Mouse (Mus musculus): ENCODE data around the gene Csad. TPM values are rescaled to one million over a fixed set of nuclear protein-coding genes. Genes with fewer than 3 reads are reported as not detected.
A peak's percentile ranks its signal among the peaks of the same experiment; 100 is the strongest.

Csad gene
- polyA plus RNA-seq, 1 experiment from 2014 or later, result 38.2 TPM

GRCm38 (mm10) chr15:102141120-102141519 lies 63.4 kb downstream of the Csad start:
- Histone ChIP-seq H3K27ac (ENCODE audit: low read depth, low read length) (no peak overlapping the region), H3K4me1 (replicated peaks; ENCODE audit: control insufficient read depth, insufficient read depth, low read length) (peaks cover 2% of the 10 kb centered on the region; the same call in 1 of the 2 replicates), H3K4me2 (ENCODE audit: low read depth, low read length, severe bottlenecking) (no peak overlapping the region), H3K36me3 (ENCODE audit: control insufficient read depth, insufficient read depth, low read length) (no peaks in the 10 kb centered on the region), H3K9me3 (ENCODE audit: control insufficient read depth, low read length) (no peaks in the 10 kb centered on the region), H3K4me3 (ENCODE audit: low read depth, low read length) (no peak overlapping the region), H3K9ac (ENCODE audit: low read length) (no peak overlapping the region), H3K27me3 (ENCODE audit: control insufficient read depth, insufficient read depth, low read length) (peaks cover 23% of the 10 kb centered on the region)
- WGBS, result 87% methylated on average over 5 of the region's 5 CpGs
- ATAC-seq (replicated peaks; ENCODE audit: low FRiP score) (no peak), DNase-seq (ENCODE audit: low spot score) (no peak)

- H3K27ac ChIP-seq (ENCODE audit: low read depth, low read length), result peak within 1 kb of the TSS; percentile 46; the same call in 1 of the 2 replicates
- peak within 1 kb of the TSS; percentile 89 for H3K9ac ChIP-seq (ENCODE audit: low read length)
- no peaks in the 10 kb centered on the region for H3K9me3 ChIP-seq (ENCODE audit: control insufficient read depth, low read length)
- H3K4me2 ChIP-seq (ENCODE audit: low read depth, low read length, severe bottlenecking), result peak within 1 kb of the TSS; percentile 75
- H3K27me3 ChIP-seq (ENCODE audit: control insufficient read depth, insufficient read depth, low read length), result no peaks in the 10 kb centered on the region
- under 1% methylated on average over 50 of the region's 50 CpGs for WGBS
- peak within 1 kb of the TSS; percentile 87 for H3K4me3 ChIP-seq (ENCODE audit: low read depth, low read length)
- no peaks in the 10 kb centered on the region for H3K36me3 ChIP-seq (ENCODE audit: control insufficient read depth, insufficient read depth, low read length)
- DNase-seq (ENCODE audit: low spot score), result peak; percentile 99
- ATAC-seq (replicated peaks; ENCODE audit: low FRiP score), result peak; percentile 99
- peaks cover 5% of the 10 kb centered on the region; the same call in 1 of the 2 replicates for H3K4me1 ChIP-seq (replicated peaks; ENCODE audit: control insufficient read depth, insufficient read depth, low read length)
These were observed 68.3 kb downstream of the Csad start, which contains the start of gene Spryd3 for GRCm38 (mm10) chr15:102136129-102136758. TSS of gene Spryd3 (minus strand) at chr15:102136234.

GRCm38 (mm10) chr15:102135522-102136128 lies 68.9 kb downstream of the Csad start:
- ATAC-seq (replicated peaks; ENCODE audit: low FRiP score) (peak; percentile 81), DNase-seq (ENCODE audit: low spot score) (no peak)
- no peaks in the 10 kb centered on the region for H3K9me3 ChIP-seq (ENCODE audit: control insufficient read depth, low read length)
- peak overlapping the region; percentile 25; the same call in 1 of the 2 replicates for H3K27ac ChIP-seq (ENCODE audit: low read depth, low read length)
- H3K9ac ChIP-seq (ENCODE audit: low read length), result peak overlapping the region; percentile 89
- H3K27me3 ChIP-seq (ENCODE audit: control insufficient read depth, insufficient read depth, low read length), result no peaks in the 10 kb centered on the region
- peak overlapping the region; percentile 87 for H3K4me3 ChIP-seq (ENCODE audit: low read depth, low read length)
- no peaks in the 10 kb centered on the region for H3K36me3 ChIP-seq (ENCODE audit: control insufficient read depth, insufficient read depth, low read length)
- H3K4me1 ChIP-seq (replicated peaks; ENCODE audit: control insufficient read depth, insufficient read depth, low read length), result peaks cover 5% of the 10 kb centered on the region; the same call in 1 of the 2 replicates
- H3K4me2 ChIP-seq (ENCODE audit: low read depth, low read length, severe bottlenecking), result peak overlapping the region; percentile 75
- 4% methylated on average over 33 of the region's 35 CpGs for WGBS

- H3K9me3 ChIP-seq (ENCODE audit: control insufficient read depth, low read length), result no peaks in the 10 kb centered on the region
- no peak overlapping the region for H3K27ac ChIP-seq (ENCODE audit: low read depth, low read length)
- H3K27me3 ChIP-seq (ENCODE audit: control insufficient read depth, insufficient read depth, low read length), result no peaks in the 10 kb centered on the region
- WGBS, result 93% methylated on average over 2 of the region's 2 CpGs
- no peaks in the 10 kb centered on the region; the same call in 1 of the 2 replicates for H3K36me3 ChIP-seq (ENCODE audit: control insufficient read depth, insufficient read depth, low read length)
- DNase-seq (ENCODE audit: low spot score), result no peak
- ATAC-seq (replicated peaks; ENCODE audit: low FRiP score), result no peak
- no peak overlapping the region for H3K9ac ChIP-seq (ENCODE audit: low read length)
- H3K4me1 ChIP-seq (replicated peaks; ENCODE audit: control insufficient read depth, insufficient read depth, low read length), result peaks cover 5% of the 10 kb centered on the region; the same call in 1 of the 2 replicates
- H3K4me2 ChIP-seq (ENCODE audit: low read depth, low read length, severe bottlenecking), result no peak overlapping the region
- no peak overlapping the region for H3K4me3 ChIP-seq (ENCODE audit: low read depth, low read length)
These were observed 69.8 kb downstream of the Csad start for GRCm38 (mm10) chr15:102134709-102135108.

- peaks cover 5% of the 10 kb centered on the region; the same call in 1 of the 2 replicates for H3K4me1 ChIP-seq (replicated peaks; ENCODE audit: control insufficient read depth, insufficient read depth, low read length)
- ATAC-seq (replicated peaks; ENCODE audit: low FRiP score) (no peak), DNase-seq (ENCODE audit: low spot score) (no peak)
- no peak overlapping the region for H3K4me2 ChIP-seq (ENCODE audit: low read depth, low read length, severe bottlenecking)
- no peak overlapping the region for H3K27ac ChIP-seq (ENCODE audit: low read depth, low read length)
- no peak overlapping the region for H3K9ac ChIP-seq (ENCODE audit: low read length)
- H3K4me3 ChIP-seq (ENCODE audit: low read depth, low read length), result no peak overlapping the region
- no peaks in the 10 kb centered on the region; the same call in 1 of the 2 replicates for H3K36me3 ChIP-seq (ENCODE audit: control insufficient read depth, insufficient read depth, low read length)
- no peaks in the 10 kb centered on the region for H3K27me3 ChIP-seq (ENCODE audit: control insufficient read depth, insufficient read depth, low read length)
- no peaks in the 10 kb centered on the region for H3K9me3 ChIP-seq (ENCODE audit: control insufficient read depth, low read length)
- 93% methylated on average over 9 of the region's 9 CpGs for WGBS
These were observed 71.2 kb downstream of the Csad start for GRCm38 (mm10) chr15:102133314-102133713.

Other genes starting within 250 kb of the Csad start
- gene Krt8, start 200.2 kb downstream of the Csad start, polyA plus RNA-seq (2014; fragmentation: Nextera tagmentation; extraction: Ambion mirVana), result 16.2 and 19.2 TPM in 2 replicates
- gene Krt18, start 176.5 kb downstream of the Csad start, polyA plus RNA-seq (2014; fragmentation: Nextera tagmentation; extraction: Ambion mirVana), result 12.0 and 13.6 TPM in 2 replicates
- 122 and 129 TPM in 2 replicates for gene Eif4b, start 131.0 kb downstream of the Csad start, polyA plus RNA-seq (2014; fragmentation: Nextera tagmentation; extraction: Ambion mirVana)
- 8.8 and 10.5 TPM in 2 replicates for gene Tns2, start 104.3 kb downstream of the Csad start, polyA plus RNA-seq (2014; fragmentation: Nextera tagmentation; extraction: Ambion mirVana)
- gene Spryd3, start 68.5 kb downstream of the Csad start, polyA plus RNA-seq (2014; fragmentation: Nextera tagmentation; extraction: Ambion mirVana), result 12.0 and 12.1 TPM in 2 replicates
- gene Igfbp6, start 60.4 kb downstream of the Csad start, polyA plus RNA-seq (2014; fragmentation: Nextera tagmentation; extraction: Ambion mirVana), result 0.33 TPM in 1 of 2 replicates, not detected in the other
- gene Soat2, start 54.2 kb downstream of the Csad start, polyA plus RNA-seq (2014; fragmentation: Nextera tagmentation; extraction: Ambion mirVana), result not detected in 2 replicates
- 79.8 and 80.7 TPM in 2 replicates for gene Zfp740, start 1.5 kb downstream of the Csad start, polyA plus RNA-seq (2014; fragmentation: Nextera tagmentation; extraction: Ambion mirVana)
- 0.76 and 1.1 TPM in 2 replicates for gene Itgb7, start 27.2 kb upstream of the Csad start, polyA plus RNA-seq (2014; fragmentation: Nextera tagmentation; extraction: Ambion mirVana)
- 19.3 and 19.7 TPM in 2 replicates for gene Rarg, start 52.8 kb upstream of the Csad start, polyA plus RNA-seq (2014; fragmentation: Nextera tagmentation; extraction: Ambion mirVana)
- 0.21 and 0.48 TPM in 2 replicates for gene Gm9918, start 65.8 kb upstream of the Csad start, polyA plus RNA-seq (2014; fragmentation: Nextera tagmentation; extraction: Ambion mirVana)
- 55.6 and 64.7 TPM in 2 replicates for gene Mfsd5, start 74.7 kb upstream of the Csad start, polyA plus RNA-seq (2014; fragmentation: Nextera tagmentation; extraction: Ambion mirVana)
- gene Espl1, start 91.5 kb upstream of the Csad start, polyA plus RNA-seq (2014; fragmentation: Nextera tagmentation; extraction: Ambion mirVana), result 58.3 and 60.3 TPM in 2 replicates
- gene Pfdn5, start 121.4 kb upstream of the Csad start, polyA plus RNA-seq (2014; fragmentation: Nextera tagmentation; extraction: Ambion mirVana), result 357 and 374 TPM in 2 replicates
- 113 and 124 TPM in 2 replicates for gene Myg1, start 127.0 kb upstream of the Csad start, polyA plus RNA-seq (2014; fragmentation: Nextera tagmentation; extraction: Ambion mirVana)
- 103 and 114 TPM in 2 replicates for gene Aaas, start 146.0 kb upstream of the Csad start, polyA plus RNA-seq (2014; fragmentation: Nextera tagmentation; extraction: Ambion mirVana)
- gene Sp7, start 162.5 kb upstream of the Csad start, polyA plus RNA-seq (2014; fragmentation: Nextera tagmentation; extraction: Ambion mirVana), result 0.20 and 0.52 TPM in 2 replicates
- gene Sp1, start 201.4 kb upstream of the Csad start, polyA plus RNA-seq (2014; fragmentation: Nextera tagmentation; extraction: Ambion mirVana), result 12.2 and 12.5 TPM in 2 replicates
- 1.0 TPM in 1 of 2 replicates, not detected in the other for gene Amhr2, start 240.6 kb upstream of the Csad start, polyA plus RNA-seq (2014; fragmentation: Nextera tagmentation; extraction: Ambion mirVana)